Mouse (Mus musculus): ENCODE results near the gene Bglap. TPM values are rescaled to one million over a fixed set of nuclear protein-coding genes. Genes with fewer than 3 reads are reported as not detected.
"Not testable (repeated sequence)": the region's sequence is repeated elsewhere in the genome, so short reads cannot be mapped to it uniquely, and the experiment has no call there.

Gene Bglap
- total RNA-seq (2015; ENCODE audit: low replicate concordance): not detected in 2 replicates
- not detected in 2 replicates for total RNA-seq (2017; ENCODE audit: low replicate concordance)

DNA sequence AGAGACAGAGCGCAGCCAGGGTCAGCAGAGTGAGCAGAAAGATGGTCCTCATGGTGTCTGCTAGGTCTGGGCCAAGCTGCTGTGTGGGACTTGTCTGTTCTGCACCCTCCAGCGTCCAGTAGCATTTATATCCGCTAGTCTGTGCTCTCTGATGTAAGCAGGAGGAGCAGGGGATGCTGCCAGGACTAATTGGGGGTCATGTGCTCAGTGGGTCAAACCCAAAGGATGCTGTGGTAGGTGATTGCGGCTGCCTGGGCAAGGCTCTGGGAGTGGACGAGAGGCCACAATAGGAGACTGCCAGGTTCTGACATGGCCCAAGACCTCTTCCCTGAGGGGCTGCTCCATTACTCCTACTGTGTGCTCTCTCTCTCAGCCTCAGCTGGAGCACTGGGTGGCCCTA, at the start of gene Bglap:
Gene Bglap, minus strand, starts transcription at position 101 of the 400 bp plus-strand sequence.
- no peak for ATAC-seq (replicated peaks; ENCODE audit: low FRiP score, poor library complexity, severe bottlenecking)

DNA sequence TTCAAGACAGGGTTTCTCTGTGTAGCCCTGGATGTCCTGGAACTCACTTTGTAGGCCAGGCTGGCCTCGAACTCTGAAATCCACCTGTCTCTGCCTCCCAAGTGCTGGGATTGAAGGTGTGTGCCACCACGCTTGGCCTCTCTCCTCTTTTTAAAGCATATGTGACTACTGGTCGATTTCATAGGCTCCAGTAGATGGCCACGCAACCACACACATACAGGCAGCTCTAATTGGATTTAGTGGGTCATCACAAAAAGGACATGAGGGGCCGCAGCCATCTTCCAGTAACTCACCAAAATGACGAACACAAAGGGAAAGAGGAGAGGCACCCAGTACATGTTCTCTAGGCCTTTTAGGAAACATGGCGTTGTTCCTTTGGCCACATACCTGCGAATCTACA, 44.4 kb upstream of the Bglap start:
- not testable (repeated sequence) for ATAC-seq (replicated peaks; ENCODE audit: low FRiP score, poor library complexity, severe bottlenecking)

DNA sequence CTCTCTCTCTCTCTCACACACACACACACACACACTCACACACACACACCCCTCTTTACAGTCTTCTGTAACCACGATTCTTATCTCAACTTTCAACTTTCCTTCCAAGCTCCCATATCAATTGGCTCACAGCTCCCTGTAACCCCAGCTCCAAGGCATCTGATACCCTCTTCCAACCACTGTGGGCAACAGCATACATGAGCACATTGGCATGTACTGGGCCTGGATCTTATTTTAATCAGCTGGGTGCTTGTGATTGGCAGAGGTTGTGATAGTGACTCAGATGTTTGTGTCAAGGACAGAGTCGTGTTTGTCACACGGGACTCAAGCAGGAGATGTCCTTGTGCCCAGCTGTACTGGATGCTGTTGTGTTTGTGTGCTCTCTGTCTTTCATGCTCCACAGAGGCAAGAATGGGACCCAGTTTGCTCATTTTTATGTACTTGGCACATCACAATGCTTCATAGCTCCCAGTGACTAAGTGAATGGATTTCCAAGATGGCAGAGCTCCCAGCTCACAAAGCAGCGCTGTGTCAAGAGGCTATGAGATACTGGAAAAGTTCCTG, 43.2 kb upstream of the Bglap start:
- ATAC-seq (replicated peaks; ENCODE audit: low FRiP score, poor library complexity, severe bottlenecking): no peak

DNA sequence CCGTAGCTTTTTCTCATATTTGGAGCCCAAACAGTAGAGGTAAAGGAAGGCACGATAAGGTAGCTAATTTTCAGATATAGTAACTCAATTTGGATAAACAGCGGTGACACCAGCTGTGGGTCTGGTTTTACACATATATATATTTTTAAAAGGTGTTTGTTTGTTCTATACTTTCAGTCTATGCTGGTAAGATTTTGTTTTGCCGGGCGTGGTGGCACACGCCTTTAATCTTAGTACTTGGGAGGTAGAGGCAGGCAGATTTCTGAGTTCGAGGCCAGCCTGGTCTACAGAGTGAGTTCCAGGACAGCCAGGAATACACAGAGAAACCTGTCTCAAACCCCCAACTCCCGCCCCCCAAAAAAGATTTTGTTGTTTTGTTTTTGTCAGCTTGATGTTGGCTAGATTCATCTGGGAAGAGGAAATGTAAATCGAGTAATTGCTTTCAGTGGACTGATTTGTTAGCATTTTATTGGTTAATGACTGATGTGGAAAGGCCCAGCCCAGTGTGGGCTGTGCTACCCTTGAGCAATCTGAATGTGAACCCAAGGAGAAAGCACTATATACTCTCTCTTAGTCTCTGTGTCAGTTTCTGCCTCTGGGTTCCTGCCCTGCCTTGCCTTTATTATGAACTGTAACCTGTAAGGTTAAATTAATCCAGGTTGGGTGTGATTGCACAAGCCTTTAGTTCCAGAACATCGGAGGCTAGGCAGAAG, 41.6 kb upstream of the Bglap start:
- ATAC-seq (replicated peaks; ENCODE audit: low FRiP score, poor library complexity, severe bottlenecking): no peak

DNA sequence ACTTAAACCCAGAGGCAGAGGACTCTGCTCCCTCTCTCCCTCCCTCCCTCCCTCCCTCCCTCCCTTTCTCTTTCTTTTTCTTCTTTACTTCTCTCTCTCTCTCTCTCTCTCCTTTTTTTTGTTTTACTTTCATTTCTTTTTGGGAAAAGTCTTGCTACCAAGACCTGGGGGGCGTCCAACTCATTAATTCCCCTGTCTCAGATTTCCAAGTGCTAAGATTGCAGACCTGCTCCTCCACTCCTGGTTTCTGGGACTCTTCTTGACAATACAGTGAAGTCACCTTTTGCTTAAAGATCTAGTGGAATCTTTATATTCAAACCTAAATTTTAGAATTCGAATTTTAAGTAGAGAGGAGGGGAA, 41.0 kb upstream of the Bglap start:
- ATAC-seq (replicated peaks; ENCODE audit: low FRiP score, poor library complexity, severe bottlenecking): no peak

DNA sequence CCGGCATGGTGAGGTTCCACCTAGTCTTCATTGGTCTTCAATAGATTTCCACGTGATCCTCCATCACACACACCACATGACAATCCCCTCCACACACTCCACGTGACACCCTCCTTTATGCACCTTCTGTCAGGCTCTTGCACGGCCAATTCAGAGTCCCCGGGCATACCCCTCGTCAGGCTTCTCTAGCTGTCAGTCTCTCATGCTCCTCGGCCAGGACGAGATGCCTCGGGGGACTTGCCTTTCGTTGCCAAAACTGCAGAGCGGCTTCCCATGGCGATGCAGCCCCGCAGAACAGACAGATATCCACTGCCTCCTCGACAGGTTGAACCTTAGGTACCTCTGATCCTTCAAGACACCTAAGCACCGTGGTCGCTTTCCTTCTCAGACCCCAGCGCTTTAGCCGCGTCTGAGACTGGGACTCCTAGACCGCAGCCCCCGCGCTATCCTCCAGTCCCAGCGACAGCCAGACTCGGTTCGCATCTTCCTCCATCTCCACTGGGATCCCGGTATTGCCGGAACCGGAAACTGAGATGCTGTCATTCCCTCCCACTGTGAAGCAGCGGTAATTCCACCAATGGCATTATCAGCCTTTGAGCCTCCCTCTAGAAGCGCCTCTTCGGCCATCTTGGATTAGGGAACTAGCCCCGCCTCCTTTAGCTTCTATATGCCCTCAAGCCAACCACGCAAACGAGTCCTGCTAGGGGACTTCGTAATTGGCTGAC, 40.5 kb upstream of the Bglap start, which contains the start of gene Slc25a44:
Gene Slc25a44, minus strand, starts transcription at position 535 of the 725 bp plus-strand sequence.
- peak; percentile 90 for ATAC-seq (replicated peaks; ENCODE audit: low FRiP score, poor library complexity, severe bottlenecking)

DNA sequence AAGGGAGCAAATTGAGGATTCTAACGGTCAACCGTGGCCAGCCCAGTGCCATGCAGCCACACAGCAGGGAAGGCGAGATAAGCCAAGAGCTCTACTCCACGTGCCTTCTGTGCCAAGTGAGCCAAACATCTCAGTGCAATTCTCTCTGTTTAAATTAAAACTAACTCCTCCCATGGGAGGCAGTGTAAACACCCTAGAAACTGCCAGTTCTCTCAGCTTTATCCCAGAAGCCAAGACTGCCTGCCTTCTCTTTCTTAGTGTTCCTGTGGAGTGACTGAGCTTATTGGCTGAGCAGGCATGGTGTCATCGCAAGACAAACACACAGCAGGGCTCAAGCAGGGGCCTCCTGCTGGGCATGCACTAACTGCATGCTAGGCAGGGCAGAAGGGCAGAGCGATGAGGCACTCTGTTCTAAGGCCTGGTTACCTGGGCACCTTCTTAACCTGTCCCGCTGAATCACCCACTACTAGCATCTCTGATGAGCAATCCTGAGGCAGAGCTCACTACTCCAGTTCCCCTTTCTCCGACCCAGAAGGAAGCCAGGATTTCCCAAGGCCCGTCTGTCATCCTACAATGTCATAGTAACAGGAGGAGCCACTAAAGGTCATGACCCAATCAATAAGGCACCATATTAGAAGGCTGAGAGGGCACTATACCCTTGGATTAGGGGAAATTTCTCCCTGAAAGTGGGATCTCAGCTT, 37.9 kb upstream of the Bglap start:
- peak; percentile 74 for ATAC-seq (replicated peaks; ENCODE audit: low FRiP score, poor library complexity, severe bottlenecking)

DNA sequence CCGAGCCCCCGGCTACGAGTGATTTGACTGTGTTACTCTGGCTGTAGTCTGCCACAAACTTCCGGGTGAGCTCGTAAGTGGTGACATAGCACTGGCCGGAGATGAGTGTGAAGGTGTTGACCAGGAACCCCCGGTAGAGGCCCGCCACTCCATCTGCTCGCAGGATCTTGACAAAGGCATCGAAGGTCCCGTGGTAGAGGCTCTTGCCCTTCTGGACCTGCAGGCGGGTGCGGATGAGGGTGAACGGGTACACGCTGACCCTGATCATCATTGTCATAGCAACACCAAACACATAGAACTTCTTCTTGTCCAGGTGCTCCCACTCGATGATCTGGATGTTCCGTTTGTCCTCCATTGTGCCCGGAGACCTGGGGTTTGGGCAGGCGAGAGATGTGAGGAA, 36.5 kb upstream of the Bglap start:
- no peak for ATAC-seq (replicated peaks; ENCODE audit: low FRiP score, poor library complexity, severe bottlenecking)

DNA sequence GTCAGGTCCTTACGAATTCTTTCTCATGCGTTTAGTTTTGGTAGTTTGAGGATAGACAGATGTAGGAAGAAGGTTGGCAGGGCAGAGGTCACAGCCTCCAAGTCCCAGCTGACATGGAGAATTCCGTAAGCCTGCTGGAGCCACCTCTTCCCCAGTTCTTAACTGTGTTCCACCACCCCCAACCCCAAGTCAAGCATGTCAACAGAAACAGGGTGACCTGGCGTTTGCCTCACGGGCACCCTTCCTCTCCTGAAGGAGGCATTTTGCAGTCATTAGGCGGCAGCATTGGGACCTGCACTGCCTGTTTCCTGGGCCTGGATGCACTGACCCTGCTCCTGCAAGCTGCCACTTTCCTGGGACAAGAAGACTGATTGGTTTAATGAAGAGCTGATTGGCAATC, 33.8 kb upstream of the Bglap start:
- no peak for ATAC-seq (replicated peaks; ENCODE audit: low FRiP score, poor library complexity, severe bottlenecking)

DNA sequence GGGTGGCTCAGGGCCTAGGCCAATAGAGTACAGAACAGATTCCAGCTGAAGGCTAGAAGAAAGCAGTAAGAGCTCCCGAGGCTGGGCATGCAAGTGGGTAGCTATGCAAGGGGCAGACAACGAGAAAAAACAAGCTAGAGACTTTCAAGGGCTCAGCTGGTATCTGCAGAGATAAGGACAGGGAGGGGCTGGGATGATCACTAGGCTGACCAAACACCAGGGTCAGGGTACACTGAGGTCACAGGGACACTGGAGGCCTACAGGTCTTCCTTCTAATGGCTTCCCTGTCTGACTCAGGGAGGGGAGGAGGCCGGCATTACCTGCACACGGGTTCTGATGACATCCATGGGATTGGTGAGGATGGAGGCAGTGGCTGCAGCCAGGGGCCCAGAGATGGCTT, 31.4 kb upstream of the Bglap start:
- 0 out of 2 replicates have a peak, but pooled peaks have one; percentile 16 for ATAC-seq (replicated peaks; ENCODE audit: low FRiP score, poor library complexity, severe bottlenecking)

DNA sequence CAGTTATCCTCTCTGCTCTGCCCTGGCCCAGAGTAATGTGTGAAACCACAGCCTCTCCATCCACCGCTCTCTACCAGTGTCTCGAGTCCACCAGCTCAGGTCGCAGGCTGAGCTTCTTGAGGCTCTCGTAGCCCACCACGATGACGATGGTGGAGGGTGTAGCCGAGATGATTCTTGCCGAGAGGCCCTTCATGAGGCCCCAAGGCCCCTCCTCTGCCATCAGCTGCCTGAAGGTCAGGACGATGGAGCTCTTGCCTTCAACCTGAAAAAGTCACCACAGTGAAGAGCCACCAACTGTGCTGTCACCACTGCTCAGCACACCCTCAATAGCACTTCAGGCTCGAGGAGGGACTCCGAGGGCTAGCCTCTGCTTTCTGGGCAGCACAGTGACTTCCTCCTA, 28.4 kb upstream of the Bglap start:
- ATAC-seq (replicated peaks; ENCODE audit: low FRiP score, poor library complexity, severe bottlenecking): no peak

DNA sequence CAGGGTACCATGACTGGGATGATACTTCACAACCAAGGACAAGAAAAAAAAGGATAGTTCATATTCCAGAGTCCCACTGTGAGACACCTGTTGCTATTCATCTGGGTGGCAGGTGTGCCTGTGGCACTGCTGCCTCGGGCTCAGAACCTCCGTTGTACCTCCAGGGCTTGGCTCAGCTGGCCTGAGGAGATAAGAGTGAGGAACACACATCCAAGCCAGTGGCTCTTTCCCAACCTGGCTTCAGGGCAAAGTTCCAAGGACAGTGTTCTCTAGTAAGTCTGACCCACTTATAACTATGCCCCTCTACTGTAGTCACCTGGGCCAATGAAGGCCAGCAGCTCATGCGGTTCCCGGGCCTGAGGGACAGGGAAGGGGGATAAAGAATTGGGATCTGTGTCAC, 27.4 kb upstream of the Bglap start:
- ATAC-seq (replicated peaks; ENCODE audit: low FRiP score, poor library complexity, severe bottlenecking): peak; percentile 68

DNA sequence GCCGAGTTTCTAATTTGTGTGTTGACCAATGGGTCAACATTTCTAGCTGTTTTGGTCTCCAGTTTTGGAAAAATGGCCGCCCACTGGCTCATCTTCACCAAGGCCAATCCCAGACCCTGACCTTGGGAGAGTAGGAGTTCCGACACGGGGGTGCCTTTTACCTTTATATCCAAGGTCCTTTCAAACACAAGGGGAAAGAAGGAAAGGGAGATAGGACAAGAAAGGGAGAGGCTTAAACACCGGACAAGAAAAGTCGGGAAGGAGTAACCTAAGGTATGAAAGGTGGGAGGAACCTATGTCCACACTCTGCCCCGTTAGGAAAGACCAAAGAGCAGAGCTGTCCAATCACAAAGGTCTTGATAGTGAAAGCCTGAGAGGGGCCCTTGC, 26.4 kb upstream of the Bglap start:
- ATAC-seq (replicated peaks; ENCODE audit: low FRiP score, poor library complexity, severe bottlenecking): no peak

DNA sequence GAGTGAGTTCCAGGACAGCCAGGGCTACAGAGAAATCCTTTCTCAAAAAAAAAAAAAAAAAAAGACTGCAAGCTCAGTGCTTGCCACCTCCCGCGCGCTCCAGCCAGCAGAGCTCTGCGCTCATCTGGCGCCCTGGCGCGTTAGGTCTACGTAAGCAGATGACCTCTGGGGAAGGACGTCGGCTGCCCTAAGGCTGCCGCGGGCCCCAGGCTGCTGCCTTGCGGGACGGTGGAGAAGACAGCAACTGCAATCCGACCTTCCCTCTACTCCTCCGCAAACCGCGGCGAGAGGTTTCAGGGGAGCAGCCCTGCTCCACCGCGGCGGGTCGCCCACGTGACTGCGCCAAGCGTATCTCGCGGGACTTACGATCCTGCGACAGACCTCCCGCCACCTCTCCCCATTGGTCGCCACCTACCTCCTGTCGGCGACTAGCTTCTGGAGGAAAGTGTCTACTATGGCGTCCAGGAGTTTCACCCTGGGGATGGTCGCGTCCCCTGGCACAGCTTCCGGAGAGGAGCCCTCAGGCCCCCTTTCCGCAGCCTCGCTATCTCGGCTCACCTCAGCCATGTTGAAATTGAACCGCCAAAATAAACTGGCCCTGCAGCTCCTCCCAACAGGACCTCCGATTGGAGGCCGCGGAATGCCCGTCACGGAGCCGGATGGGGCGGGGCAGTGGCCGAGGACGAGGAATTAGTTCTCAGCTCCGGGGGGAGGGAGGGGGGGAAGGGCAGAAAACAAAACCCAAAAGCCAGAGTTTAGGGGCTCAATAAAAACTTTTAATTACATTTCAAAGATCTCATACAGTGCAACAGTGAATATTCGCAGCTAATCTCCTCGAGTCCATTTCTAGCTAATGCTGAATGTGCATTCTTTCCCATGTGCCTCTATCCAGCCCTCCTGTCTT, 25.7 kb upstream of the Bglap start, which contains the start of gene Pmf1:
Gene Pmf1, minus strand, starts transcription at position 591 of the 904 bp plus-strand sequence.
- ATAC-seq (replicated peaks; ENCODE audit: low FRiP score, poor library complexity, severe bottlenecking): peak; percentile 82

DNA sequence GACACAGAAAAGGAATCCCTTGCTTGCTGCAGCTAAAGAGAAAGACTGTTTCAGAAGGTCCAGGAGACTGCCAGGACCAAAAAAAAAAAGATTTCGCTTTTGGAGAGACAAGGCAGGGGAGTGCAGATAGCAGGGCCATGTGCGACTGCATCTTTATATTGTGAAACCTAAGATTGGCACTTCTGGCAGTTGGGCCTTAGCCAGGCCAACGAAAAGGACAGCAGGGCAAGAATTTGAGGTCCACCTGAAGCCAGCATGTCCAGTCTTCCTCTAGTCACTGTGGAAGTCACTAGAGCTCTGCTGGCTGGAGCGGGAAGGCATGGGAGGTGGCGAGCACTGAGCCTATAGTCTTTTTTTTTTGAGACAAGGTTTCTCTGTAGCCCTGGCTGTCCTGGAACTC, 24.7 kb upstream of the Bglap start:
- no peak for ATAC-seq (replicated peaks; ENCODE audit: low FRiP score, poor library complexity, severe bottlenecking)

DNA sequence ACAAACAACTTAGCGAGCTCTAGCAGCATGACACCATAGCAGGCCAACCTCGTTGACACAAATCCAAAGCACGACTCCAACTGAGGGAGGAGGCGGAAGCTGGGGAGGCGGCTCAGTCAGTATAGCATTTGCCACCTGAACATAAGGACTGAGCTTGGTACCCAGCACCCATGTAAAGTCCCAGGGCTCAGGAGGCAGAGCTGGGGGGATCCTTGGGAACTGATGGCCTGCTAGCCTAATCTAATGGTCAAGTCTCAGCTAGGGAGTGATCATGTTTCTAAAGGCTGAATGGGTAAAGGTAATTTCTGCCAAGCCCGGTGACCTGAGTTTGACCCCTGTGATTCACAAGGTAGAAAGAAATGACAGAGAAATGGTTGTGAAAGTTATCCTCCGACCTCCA, 23.3 kb upstream of the Bglap start:
- no peak for ATAC-seq (replicated peaks; ENCODE audit: low FRiP score, poor library complexity, severe bottlenecking)

DNA sequence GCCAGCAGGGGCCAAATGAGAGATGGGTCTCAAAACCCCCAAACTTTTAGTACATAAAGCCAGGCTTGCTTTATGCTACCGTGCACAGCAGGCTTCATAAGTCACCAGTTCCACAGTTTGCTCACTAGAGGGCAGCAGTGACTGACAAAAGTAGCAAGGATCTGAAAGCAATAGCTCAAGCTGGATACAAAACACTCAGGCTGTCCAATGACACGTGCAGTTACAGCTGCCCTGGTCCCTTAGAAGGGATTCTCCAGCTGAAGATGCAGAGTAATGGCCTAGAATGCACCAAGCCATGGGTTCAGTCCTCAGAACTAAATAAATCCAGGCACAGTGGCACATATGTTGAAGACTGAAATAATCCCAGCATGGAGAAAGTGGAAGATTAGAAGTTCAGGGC, 22.8 kb upstream of the Bglap start:
- ATAC-seq (replicated peaks; ENCODE audit: low FRiP score, poor library complexity, severe bottlenecking): peak; percentile 37; the same call in 1 of the 2 replicates

DNA sequence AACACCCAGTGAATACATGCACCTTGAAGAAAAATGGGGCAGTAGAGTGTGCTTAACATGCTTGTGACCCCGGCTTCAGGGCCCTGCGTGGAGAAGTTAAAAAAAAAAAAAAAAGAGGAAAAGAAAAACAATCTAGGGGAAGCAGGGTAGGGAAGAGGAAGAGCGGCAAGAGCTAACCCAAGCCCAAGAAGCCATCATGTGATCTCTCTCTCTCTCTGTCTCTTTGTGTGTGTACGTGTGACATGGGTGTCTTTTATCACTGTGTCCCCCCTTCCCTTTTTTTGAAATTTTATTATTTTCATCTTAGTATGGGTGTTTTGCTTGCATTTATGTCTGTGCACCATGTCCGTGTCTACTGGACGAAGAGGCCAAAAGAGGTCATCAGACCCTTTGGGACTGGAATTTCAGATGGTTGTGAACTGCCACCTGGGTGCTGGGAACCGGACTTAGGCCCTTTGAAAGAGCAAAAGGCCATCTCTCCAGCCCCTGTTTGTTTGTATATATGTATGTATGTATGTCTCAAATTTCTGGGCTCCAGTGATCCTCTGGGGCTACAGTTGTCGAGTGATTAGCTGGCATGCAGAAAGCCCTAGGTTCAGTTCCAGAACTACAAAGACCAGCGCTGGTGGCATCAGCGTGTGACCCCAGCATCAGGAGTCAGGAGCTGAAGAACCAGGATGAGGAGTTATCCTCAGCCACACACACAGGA, 19.4 kb upstream of the Bglap start:
- no peak for ATAC-seq (replicated peaks; ENCODE audit: low FRiP score, poor library complexity, severe bottlenecking)

DNA sequence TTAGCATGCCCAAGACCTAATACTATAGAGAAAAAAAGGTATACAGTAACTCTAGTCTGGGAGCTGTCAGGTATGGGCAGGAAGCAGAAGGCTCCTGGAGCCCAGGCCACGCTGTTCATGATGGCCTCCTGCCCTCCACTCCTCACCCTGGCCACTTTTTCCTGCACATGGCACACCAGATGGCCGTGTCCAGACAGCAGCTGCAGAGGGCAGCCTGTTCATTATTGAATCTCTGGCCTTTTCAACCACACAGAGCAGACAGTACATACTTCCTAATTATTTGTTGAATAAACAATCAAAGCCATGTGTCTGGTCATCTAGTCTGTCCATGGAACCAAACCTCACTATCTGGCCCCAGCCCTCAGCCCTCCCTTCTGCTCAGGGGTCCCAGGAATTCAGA, 14.4 kb upstream of the Bglap start:
- no peak for ATAC-seq (replicated peaks; ENCODE audit: low FRiP score, poor library complexity, severe bottlenecking)
